Mouse (Mus musculus): ENCODE results near the gene Il13.

Il13 gene

DNA sequence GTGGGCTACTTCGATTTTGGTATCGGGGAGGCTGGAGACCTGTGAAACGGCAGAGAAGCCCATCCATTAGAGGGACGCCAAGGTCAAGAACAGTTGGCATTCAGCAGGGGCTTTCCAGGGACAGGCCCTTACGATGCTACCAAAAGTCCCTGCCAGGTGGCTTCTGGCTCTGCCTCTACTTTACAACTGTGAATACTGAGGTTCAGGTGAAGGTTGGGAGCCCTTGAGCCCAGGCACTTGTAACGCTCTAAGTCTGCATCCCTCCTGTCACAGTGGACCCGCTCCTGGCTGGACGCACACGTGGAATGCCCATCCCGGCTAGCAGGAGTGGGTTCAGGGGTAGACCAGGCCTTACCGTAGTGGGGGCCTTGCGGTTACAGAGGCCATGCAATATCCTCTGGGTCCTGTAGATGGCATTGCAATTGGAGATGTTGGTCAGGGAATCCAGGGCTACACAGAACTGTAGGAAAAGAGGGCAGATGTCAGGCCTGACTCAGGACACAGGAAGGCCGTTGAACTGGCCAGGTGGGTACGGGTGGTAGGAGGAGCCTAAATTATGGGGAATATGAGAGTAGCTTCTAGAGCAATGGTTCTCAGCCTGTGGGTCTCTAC lies 2.3 kb downstream of the Il13 start:
- DNase-seq (ENCODE audit: extremely low spot score, low spot score), result no peak

- peak; percentile 78 for DNase-seq (ENCODE audit: extremely low spot score, low spot score)
Observed at GRCm38 (mm10) chr11:53627859-53628258, 6.6 kb downstream of the Il13 start.

GRCm38 (mm10) chr11:53626802-53627373 lies 7.6 kb downstream of the Il13 start:
- DNase-seq (ENCODE audit: extremely low spot score, low spot score), result no peak

DNA sequence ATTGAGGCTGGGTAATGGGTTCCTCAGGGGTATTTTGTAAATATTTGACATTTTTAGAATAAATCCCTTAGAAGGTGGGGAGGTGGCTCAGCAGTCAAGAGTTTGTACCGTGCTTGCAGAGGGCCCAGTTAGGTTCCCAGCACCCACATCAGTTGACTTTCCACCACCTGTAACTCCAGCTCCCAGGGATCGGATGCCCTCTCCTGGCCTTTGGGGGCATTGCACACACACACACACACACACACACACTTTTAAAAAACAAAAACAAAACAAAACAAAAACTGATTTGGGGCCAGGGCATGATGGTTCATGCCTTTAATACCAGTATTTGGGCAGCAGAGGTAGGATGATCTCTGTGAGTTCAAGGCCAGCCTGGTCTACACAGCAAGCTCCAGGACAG lies 10.4 kb downstream of the Il13 start:
- DNase-seq (ENCODE audit: extremely low spot score, low spot score), result no peak

DNA sequence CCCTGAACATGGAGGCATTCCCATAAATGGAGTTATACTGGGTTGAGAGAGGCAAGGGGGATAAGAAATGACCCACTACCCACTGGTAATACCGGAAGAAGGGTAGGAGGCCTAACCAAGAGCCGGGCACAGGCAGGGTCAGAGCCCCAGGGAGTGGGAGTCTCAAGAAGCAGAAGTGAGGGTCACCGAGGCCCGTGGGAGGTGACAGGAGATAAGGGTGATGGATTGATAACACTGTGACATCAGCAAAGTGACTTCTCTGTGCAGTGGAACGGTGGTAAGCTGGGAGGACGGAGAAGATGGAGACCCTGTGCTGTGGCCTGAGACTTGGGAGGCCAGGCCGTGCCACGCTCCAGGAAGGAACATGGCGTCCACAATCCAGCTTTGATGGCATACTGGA lies 10.9 kb downstream of the Il13 start:
- no peak for DNase-seq (ENCODE audit: extremely low spot score, low spot score)

GRCm38 (mm10) chr11:53622440-53622806 lies 12.1 kb downstream of the Il13 start:
- no peak for DNase-seq (ENCODE audit: extremely low spot score, low spot score)

DNA sequence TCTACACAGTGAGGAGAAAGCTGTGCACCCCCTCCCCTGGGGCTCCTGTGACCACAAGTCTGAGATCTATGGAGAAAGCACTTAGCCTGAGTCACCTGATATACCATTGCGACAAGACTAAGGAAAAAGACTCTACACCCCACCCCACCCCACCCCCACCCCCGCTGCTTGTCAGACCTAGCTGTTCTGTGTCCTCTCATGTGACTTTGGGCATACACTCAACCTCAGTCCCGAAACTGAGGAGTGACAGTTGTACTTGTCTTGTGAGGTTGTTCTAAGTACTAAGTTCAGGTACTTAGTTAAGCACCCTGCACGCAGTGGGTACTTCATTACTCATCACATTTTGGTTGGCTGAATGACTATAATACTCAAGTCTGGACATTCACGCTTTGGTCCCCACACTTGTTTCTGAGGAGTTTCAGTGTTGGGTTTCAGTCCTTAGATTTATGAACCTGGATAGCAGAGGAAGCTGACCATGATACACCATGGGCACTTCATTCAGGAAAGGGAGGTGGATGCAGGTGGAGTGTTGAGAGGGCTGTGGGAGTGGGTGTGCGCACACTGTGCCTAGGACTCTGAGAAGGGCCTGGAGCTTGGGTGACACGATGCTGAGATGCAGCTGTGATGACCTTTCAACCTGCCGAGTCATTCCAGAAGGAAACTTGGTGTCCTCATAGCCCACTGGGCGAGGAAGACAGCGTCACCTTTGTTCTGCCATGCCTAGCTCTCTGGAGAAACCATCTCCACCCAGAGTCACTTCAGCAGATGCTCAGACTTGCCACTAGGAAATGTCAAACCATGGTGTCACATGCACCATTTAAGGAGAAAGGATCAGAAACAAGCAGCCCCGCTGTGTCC lies 12.7 kb downstream of the Il13 start:
- DNase-seq (ENCODE audit: extremely low spot score, low spot score), result no peak

- DNase-seq (ENCODE audit: extremely low spot score, low spot score), result no peak
Observed at GRCm38 (mm10) chr11:53620094-53620493, 14.4 kb downstream of the Il13 start.

DNA sequence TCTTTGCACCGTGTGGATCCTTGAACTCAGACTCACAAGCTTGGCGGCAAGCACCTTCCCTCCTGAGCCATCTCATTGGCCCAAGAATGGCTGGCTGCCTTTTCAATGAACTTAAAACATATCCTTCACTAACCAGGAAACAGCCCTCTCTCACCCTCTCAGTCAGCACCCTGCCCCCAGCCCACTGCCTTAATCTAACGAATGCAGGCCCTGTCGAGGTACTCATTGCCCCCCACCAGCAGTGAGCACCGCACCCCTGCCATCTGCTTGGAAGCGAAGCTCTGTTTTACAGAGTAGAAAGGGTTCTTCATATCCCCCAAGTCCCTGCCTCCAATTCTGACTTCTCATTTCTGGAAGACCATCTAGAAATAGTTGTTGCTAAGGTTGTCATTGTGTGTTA lies 15.1 kb downstream of the Il13 start:
- DNase-seq (ENCODE audit: extremely low spot score, low spot score), result no peak

- DNase-seq (ENCODE audit: extremely low spot score, low spot score), result no peak
Observed at GRCm38 (mm10) chr11:53618619-53619198, 15.8 kb downstream of the Il13 start, which contains the start of gene Il4. Gene Il4, minus strand, starts transcription at chr11:53618669.

DNA sequence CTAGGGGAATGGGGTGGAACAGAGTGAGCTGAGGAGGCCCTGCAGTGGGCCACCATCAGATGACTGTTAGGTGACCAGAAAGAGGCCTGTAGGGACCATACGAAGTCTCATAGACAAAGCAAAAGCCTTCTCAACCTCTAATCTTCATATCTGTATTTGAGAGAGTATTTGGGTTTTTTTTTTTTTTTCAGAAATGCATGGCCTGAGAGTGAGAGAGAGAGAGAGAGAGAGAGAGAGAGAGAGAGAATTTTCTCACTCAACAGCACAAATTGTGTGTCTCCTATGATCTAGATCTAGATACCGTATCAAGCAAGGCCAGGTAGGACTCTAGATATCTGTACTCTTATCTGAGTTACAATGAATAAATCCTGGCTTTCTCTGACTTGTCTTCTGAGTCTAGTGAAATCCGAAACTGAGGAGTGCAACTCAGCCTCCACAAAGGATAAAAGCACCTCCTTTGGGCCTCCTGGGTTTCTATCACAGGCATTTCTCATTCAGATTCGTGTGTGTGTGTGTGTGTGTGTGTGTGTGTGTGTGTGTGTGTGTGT lies 16.9 kb downstream of the Il13 start:
- DNase-seq (ENCODE audit: extremely low spot score, low spot score), result no peak

DNA sequence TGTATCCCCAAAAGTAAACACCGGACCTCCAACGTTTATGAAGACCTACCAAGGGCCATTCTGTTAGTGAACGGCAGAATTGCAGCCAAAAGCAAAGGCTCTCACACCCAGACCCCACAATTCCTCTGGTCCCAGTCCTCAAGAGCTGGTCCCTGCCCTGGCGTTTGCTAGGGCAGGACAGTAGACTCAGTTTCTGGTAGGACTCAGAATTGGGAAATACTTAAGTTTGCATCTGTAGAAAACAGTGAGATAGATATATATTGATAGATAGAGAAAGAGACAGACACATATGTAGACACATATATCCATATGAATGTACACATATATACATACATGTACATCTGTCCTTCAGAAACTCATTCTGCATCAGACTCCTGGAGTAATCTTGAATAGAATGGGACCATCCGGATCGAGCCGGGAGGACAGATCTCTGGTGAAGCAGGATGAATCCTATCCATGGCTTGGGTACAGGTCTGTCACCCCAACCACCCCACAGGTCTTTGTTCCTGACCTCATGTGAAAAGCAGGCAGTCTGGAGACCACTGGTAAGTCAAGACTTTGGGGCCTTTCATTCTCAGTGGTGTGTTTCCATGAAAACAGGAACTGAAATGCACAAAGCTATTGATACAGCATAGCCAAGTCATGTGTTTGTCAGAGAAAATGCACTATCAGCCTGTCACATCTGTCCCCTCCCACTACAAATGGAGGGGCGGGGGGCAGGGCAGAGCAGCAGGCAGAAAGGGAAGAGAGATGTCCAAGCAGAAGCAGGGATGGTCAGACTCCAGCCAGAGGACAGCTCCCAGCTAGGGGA lies 17.5 kb downstream of the Il13 start:
- no peak for DNase-seq (ENCODE audit: extremely low spot score, low spot score)

- no peak for DNase-seq (ENCODE audit: extremely low spot score, low spot score)
Observed at GRCm38 (mm10) chr11:53615575-53615974, 18.9 kb downstream of the Il13 start.

- no peak for DNase-seq (ENCODE audit: extremely low spot score, low spot score)
Observed at GRCm38 (mm10) chr11:53615172-53615571, 19.3 kb downstream of the Il13 start.

GRCm38 (mm10) chr11:53609672-53610071 lies 24.8 kb downstream of the Il13 start:
- DNase-seq (ENCODE audit: extremely low spot score, low spot score), result no peak

DNA sequence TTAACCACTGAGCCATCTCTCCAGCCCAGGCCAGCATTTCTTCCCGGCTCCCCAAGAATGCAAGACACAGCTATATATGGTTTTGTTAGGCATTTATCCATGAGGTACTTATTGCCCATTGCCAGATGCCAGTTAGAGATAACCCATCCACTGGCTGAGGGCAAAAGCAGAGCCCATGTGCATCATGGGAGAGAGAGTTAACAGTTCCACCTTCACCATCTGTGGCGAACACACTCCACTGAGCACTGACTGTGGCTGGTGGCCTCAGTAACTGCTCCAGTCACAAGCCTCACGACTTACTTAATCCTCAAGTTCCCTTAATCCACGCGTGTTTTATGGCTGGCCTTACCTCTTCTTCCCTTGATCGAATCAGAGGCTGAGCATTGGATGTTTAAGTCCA lies 25.3 kb downstream of the Il13 start:
- DNase-seq (ENCODE audit: extremely low spot score, low spot score), result no peak

DNA sequence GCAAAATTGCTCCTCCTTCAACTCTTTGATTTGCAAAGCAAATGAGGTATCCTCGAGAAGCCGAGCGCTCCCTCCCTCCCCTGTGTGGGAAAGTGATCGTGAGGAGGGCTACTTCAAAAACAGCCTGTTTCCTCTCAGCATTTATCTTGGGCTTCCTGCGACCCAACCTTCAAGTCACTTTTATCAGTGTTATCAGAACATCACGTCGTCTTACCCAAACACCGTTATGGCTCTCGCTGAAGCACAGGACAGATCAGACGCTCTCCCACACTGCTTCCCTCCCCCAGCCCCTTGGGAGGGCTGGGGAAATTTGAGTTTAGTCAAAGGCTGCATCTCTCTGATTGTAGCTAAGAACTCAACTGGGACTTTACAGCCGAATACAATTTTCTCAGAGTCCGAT lies 28.9 kb downstream of the Il13 start:
- DNase-seq (ENCODE audit: extremely low spot score, low spot score), result no peak

DNA sequence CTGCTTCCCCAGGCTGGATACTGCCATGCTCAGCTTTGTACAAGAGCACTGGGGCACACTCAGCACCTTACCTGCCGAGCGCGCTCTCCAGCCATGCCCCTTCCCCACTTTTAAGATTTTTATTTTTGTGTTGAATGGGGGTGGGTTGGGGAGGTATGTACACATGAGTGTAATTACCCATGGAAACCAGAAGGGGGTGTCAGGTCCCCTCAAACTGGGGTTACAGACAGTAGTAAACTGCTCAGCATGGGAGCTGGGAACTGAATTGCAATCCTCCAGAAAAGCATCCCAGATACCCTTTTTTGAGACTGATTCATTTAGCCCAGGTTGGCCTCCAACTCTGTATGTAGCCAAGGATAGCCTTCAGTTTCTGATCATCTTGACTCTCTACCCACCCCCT lies 29.5 kb downstream of the Il13 start:
- DNase-seq (ENCODE audit: extremely low spot score, low spot score), result no peak

DNA sequence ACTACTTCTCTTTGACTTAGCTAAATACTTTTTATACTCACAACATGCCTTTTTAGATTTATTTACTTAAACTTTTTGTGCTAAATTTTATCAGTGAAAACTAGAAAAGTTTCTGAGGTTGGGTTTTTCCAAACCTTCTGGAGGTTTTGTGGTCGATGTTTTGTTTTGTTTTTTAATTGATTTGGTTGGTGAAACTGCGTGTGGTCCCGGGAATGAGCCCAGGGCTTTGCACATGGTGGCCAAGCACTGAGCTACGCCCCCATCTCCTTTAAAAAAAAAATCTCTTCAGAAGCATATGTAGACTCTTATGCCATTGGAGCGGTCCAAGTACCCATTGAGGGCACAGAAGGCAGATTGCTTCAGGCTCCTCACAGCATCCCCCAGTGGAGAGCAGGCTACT lies 43.4 kb downstream of the Il13 start:
- no peak for DNase-seq (ENCODE audit: extremely low spot score, low spot score)

- peak; percentile 44 for DNase-seq (ENCODE audit: extremely low spot score, low spot score)
Observed at GRCm38 (mm10) chr11:53590368-53590768, 44.1 kb downstream of the Il13 start.

GRCm38 (mm10) chr11:53588279-53588678 lies 46.2 kb downstream of the Il13 start:
- DNase-seq (ENCODE audit: extremely low spot score, low spot score), result no peak
